Mouse (Mus musculus): ENCODE measurements around the gene Zfyve28. TPM values are rescaled to one million over a fixed set of nuclear protein-coding genes. Genes with fewer than 3 reads are reported as not detected.

Zfyve28 gene
- total and polyA plus RNA-seq, 2 experiments from 2014 or later: 4.0 to 12.2 TPM

GRCm38 (mm10) chr5:34191021-34191420 lies 97.2 kb downstream of the Zfyve28 start:
- 43% methylated on average over 4 of the region's 4 CpGs for WGBS
- ATAC-seq (no peak), DNase-seq (no peak)
- Histone ChIP-seq H3K27me3 (ENCODE audit: insufficient read depth, low read length) (no peaks in the 10 kb centered on the region), H3K4me3 (ENCODE audit: low read depth, low read length) (no peak overlapping the region), H3K36me3 (ENCODE audit: insufficient read depth) (no peaks in the 10 kb centered on the region; the same call in 1 of the 2 replicates), H3K27ac (ENCODE audit: low read depth, low read length) (no peak overlapping the region), H3K9ac (no peak overlapping the region), H3K9me3 (ENCODE audit: low read length) (no peaks in the 10 kb centered on the region), H3K4me1 (ENCODE audit: insufficient read depth) (peaks cover 13% of the 10 kb centered on the region), H3K4me2 (ENCODE audit: low read depth) (no peak overlapping the region)
- no peak for TF ChIP-seq CTCF (IDR thresholded peaks at IDR 0.05; ENCODE audit: low read depth)

GRCm38 (mm10) chr5:34189521-34189920 lies 98.7 kb downstream of the Zfyve28 start:
- DNase-seq (no peak), ATAC-seq (no peak)
- no peak overlapping the region for H3K4me2 ChIP-seq (ENCODE audit: low read depth)
- TF ChIP-seq CTCF (IDR thresholded peaks at IDR 0.05; ENCODE audit: low read depth): no peak
- no peaks in the 10 kb centered on the region for H3K36me3 ChIP-seq (ENCODE audit: insufficient read depth)
- no peak overlapping the region for H3K27ac ChIP-seq (ENCODE audit: low read depth, low read length)
- H3K9me3 ChIP-seq (ENCODE audit: low read length): no peaks in the 10 kb centered on the region
- WGBS: 63% methylated on average over 1 of the region's 1 CpGs
- no peak overlapping the region for H3K4me3 ChIP-seq (ENCODE audit: low read depth, low read length)
- H3K27me3 ChIP-seq (ENCODE audit: insufficient read depth, low read length): no peaks in the 10 kb centered on the region
- H3K4me1 ChIP-seq (ENCODE audit: insufficient read depth): peaks cover 26% of the 10 kb centered on the region
- H3K9ac ChIP-seq: no peak overlapping the region

- no peak overlapping the region for H3K4me3 ChIP-seq (ENCODE audit: low read depth, low read length)
- no peaks in the 10 kb centered on the region for H3K9me3 ChIP-seq (ENCODE audit: low read length)
- H3K27me3 ChIP-seq (ENCODE audit: insufficient read depth, low read length): no peaks in the 10 kb centered on the region
- H3K4me2 ChIP-seq (ENCODE audit: low read depth): no peak overlapping the region
- H3K36me3 ChIP-seq (ENCODE audit: insufficient read depth): no peaks in the 10 kb centered on the region
- no peak for TF ChIP-seq CTCF (IDR thresholded peaks at IDR 0.05; ENCODE audit: low read depth)
- peaks cover 27% of the 10 kb centered on the region for H3K4me1 ChIP-seq (ENCODE audit: insufficient read depth)
- WGBS: 79% methylated on average over 2 of the region's 2 CpGs
- H3K27ac ChIP-seq (ENCODE audit: low read depth, low read length): no peak overlapping the region
- ATAC-seq (no peak), DNase-seq (no peak)
- H3K9ac ChIP-seq: no peak overlapping the region
Observed at GRCm38 (mm10) chr5:34188856-34189255, 99.4 kb downstream of the Zfyve28 start.

- Histone ChIP-seq H3K9ac (peak within 1 kb of the TSS; percentile 92), H3K4me2 (ENCODE audit: low read depth) (peak within 1 kb of the TSS; percentile 65), H3K27ac (ENCODE audit: low read depth, low read length) (peak within 1 kb of the TSS; percentile 88), H3K27me3 (ENCODE audit: insufficient read depth, low read length) (no peaks in the 10 kb centered on the region), H3K4me1 (ENCODE audit: insufficient read depth) (peaks cover 31% of the 10 kb centered on the region), H3K9me3 (ENCODE audit: low read length) (no peaks in the 10 kb centered on the region), H3K4me3 (ENCODE audit: low read depth, low read length) (peak within 1 kb of the TSS; percentile 99), H3K36me3 (ENCODE audit: insufficient read depth) (no peaks in the 10 kb centered on the region; the same call in 1 of the 2 replicates)
- ATAC-seq: peak; percentile 98
- under 1% methylated on average over 59 of the region's 60 CpGs for WGBS
- DNase-seq: peak; percentile 98
- TF ChIP-seq CTCF (IDR thresholded peaks at IDR 0.05; ENCODE audit: low read depth): no peak; the same call in 1 of the 2 replicates
Observed at GRCm38 (mm10) chr5:34187601-34188316, 100.5 kb downstream of the Zfyve28 start, which contains the start of gene Mxd4. Gene Mxd4, minus strand, starts transcription at chr5:34187720.

GRCm38 (mm10) chr5:34186961-34187391 lies 101.3 kb downstream of the Zfyve28 start:
- peaks cover 31% of the 10 kb centered on the region for H3K4me1 ChIP-seq (ENCODE audit: insufficient read depth)
- H3K4me2 ChIP-seq (ENCODE audit: low read depth): peak overlapping the region; percentile 65
- WGBS: under 1% methylated on average over 42 of the region's 46 CpGs
- no peaks in the 10 kb centered on the region for H3K9me3 ChIP-seq (ENCODE audit: low read length)
- peaks cover 8% of the 10 kb centered on the region; the same call in 1 of the 2 replicates for H3K36me3 ChIP-seq (ENCODE audit: insufficient read depth)
- DNase-seq (peak; percentile 26), ATAC-seq (peak; percentile 6)
- H3K27ac ChIP-seq (ENCODE audit: low read depth, low read length): peak overlapping the region; percentile 88
- TF ChIP-seq CTCF (IDR thresholded peaks at IDR 0.05; ENCODE audit: low read depth): no peak
- H3K27me3 ChIP-seq (ENCODE audit: insufficient read depth, low read length): no peaks in the 10 kb centered on the region
- peak overlapping the region; percentile 92 for H3K9ac ChIP-seq
- H3K4me3 ChIP-seq (ENCODE audit: low read depth, low read length): peak overlapping the region; percentile 99

GRCm38 (mm10) chr5:34186391-34186790 lies 101.9 kb downstream of the Zfyve28 start:
- DNase-seq: no peak
- Histone ChIP-seq H3K4me3 (ENCODE audit: low read depth, low read length) (peak overlapping the region; percentile 99), H3K27ac (ENCODE audit: low read depth, low read length) (no peak overlapping the region), H3K9me3 (ENCODE audit: low read length) (no peaks in the 10 kb centered on the region), H3K4me1 (ENCODE audit: insufficient read depth) (peaks cover 31% of the 10 kb centered on the region), H3K4me2 (ENCODE audit: low read depth) (peak overlapping the region; percentile 65), H3K9ac (peak overlapping the region; percentile 92), H3K36me3 (ENCODE audit: insufficient read depth) (peaks cover 12% of the 10 kb centered on the region; the same call in 1 of the 2 replicates), H3K27me3 (ENCODE audit: insufficient read depth, low read length) (no peaks in the 10 kb centered on the region)
- 69% methylated on average over 2 of the region's 2 CpGs for WGBS
- no peak for TF ChIP-seq CTCF (IDR thresholded peaks at IDR 0.05; ENCODE audit: low read depth)
- no peak for ATAC-seq

GRCm38 (mm10) chr5:34185791-34186190 lies 102.5 kb downstream of the Zfyve28 start:
- no peak for TF ChIP-seq CTCF (IDR thresholded peaks at IDR 0.05; ENCODE audit: low read depth)
- no peak for ATAC-seq
- peak overlapping the region; percentile 99 for H3K4me3 ChIP-seq (ENCODE audit: low read depth, low read length)
- peaks cover 12% of the 10 kb centered on the region; the same call in 1 of the 2 replicates for H3K36me3 ChIP-seq (ENCODE audit: insufficient read depth)
- peak overlapping the region; percentile 65 for H3K4me2 ChIP-seq (ENCODE audit: low read depth)
- H3K4me1 ChIP-seq (ENCODE audit: insufficient read depth): peaks cover 31% of the 10 kb centered on the region
- H3K27me3 ChIP-seq (ENCODE audit: insufficient read depth, low read length): no peaks in the 10 kb centered on the region
- DNase-seq: no peak
- H3K27ac ChIP-seq (ENCODE audit: low read depth, low read length): no peak overlapping the region
- 0 out of 2 replicates have a peak overlapping the region, but pooled peaks have one; percentile 92 for H3K9ac ChIP-seq
- no peaks in the 10 kb centered on the region for H3K9me3 ChIP-seq (ENCODE audit: low read length)

Measured in forebrain, postnatal 0 days (tissue).